Mouse (Mus musculus) liver, adult (tissue): Measurements from ENCODE around the gene Arhgef18.

Source experiments
- GATA4 ChIP-seq: IDR thresholded peaks from 2 replicates; pipeline ENCODE4 v1.6.1; 2014; ENCODE audit warnings: mild to moderate bottlenecking, low read length; ENCODE audit not compliant: insufficient replicate concordance

The Arhgef18 gene

DNA sequence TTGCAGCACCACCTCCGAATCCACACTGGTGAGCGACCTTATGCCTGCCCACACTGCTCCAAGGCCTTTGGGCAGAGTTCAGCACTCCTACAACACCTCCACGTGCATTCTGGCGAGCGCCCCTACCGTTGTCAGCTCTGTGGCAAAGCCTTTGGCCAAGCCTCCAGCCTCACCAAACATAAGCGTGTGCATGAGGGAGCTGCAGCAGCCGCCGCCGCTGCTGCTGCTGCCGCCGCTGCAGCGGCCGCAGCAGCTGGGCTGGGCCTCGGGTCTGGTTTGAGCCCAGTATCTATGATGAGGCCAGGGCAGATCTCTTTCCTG lies 103.6 kb downstream of the Arhgef18 start:
- TF ChIP-seq GATA4: no peak

DNA sequence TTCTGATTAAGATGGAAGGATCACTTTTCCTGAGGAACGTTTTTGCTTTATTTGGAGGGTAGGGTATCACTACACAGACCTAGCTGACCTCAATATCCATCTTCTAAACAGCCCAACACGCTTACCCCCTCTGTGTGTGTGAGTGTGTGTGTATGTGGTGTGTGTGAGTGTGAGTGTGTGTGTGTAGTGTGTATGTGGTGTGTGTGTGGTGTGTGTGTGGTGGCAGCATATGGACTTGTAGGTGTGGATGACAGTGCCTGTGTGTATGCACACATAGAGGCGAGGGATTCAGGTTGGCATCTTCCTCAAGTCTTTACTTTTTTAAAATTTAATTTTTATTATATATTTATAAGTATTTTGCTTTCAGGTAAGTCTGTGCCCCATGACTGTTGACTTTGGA lies 105.8 kb downstream of the Arhgef18 start:
- no peak for TF ChIP-seq GATA4

GRCm38 (mm10) chr8:3499751-3500150 lies 106.9 kb downstream of the Arhgef18 start:
- no peak for TF ChIP-seq GATA4

DNA sequence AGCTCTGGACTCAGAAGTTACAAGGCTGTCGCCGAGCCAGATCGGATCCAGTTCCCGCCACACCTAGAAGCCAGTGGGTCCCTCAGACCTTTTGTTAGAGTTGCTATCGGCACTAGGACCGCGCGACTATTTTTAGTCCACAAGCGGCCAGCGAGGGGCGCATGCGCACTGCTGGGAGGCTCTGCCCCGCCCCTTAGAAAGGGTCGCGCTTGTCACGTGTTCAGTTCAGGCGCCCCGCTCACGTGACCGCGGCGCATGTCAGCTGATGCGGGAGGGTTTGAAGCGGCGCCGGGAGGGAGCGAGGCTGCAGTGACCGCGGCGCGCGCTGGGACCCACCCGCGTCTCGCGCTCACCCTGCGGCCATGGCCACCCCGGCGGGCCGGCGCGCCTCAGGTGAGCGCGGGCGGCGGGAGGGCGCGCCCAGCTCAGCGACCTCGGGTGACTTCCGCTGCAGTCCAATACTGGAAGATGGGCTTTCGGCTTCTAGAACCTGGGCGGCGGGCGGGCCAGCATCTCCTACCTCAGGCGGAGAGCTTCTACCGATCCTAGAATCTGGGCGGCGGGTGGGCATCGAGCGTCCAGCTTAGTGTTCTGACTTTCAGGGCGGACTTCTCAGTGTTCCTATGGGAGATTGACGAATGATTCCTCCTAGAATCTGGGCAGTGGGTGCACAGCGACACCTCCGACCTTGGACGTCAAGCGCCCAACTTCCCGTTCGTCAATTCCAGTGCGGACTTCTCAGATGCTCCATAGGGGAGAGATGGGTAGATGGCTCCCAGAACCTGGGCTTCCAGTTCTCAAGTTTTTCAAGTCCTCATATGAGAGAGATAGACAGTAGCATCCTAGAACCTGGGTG lies 107.7 kb downstream of the Arhgef18 start, which contains the start of gene Mcoln1:
Mcoln1 (plus strand) TSS at position 223 of the 856 bp plus-strand sequence.
- TF ChIP-seq GATA4: peak; percentile 27; the same call in 1 of the 2 replicates

- TF ChIP-seq GATA4: no peak
These were observed 109.4 kb downstream of the Arhgef18 start for GRCm38 (mm10) chr8:3502217-3502616.
